25 mouse cellular contexts compared by ENCODE assay signal in genomic region chr11:75410591-75410990, GRCm38 (mm10). TPM values are rescaled to one million over a fixed set of nuclear protein-coding genes. Genes with fewer than 3 reads are reported as not detected.
DNase-seq lines count a peak whose midpoint lies in the region; ATAC-seq and TF ChIP-seq lines count a peak whose summit lies in the region.
"Had no signal": no experiment of that assay in that cellular context is flagged by ENCODE, and none has a peak within 500 bp of the region (broad histone marks: within the 10 kb centered on the region; RNA-seq: fewer than 3 reads in every experiment).

No protein-coding gene starts in this region.

- H3K27me3 ChIP-seq in kidney, embryonic 16.5 days (ENCODE audit: insufficient read depth, low read length) = no peaks in the 10 kb centered on the region
- no peaks in the 10 kb centered on the region for H3K27me3 ChIP-seq in kidney, embryonic 14.5 days (ENCODE audit: control insufficient read depth, insufficient read depth, low read length)
- no peaks in the 10 kb centered on the region for H3K27me3 ChIP-seq in CH12.LX (replicated peaks)
- no peaks in the 10 kb centered on the region for H3K27me3 ChIP-seq in myocyte (ENCODE audit: control insufficient read depth, insufficient read depth, insufficient read length)
- H3K27me3 ChIP-seq in cerebellum, adult 2 months (ENCODE audit: control insufficient read depth, insufficient read depth, low read length) = no peaks in the 10 kb centered on the region
- H3K27me3 ChIP-seq: hindbrain, embryonic 15.5 days; intestine, embryonic 15.5 days; liver, embryonic 13.5 days; neural tube, embryonic 15.5 days had no signal

- no peak overlapping the region for H3K4me2 ChIP-seq in kidney, embryonic 16.5 days (replicated peaks; ENCODE audit: low read depth, low read length)
- no peak overlapping the region for H3K4me2 ChIP-seq in kidney, embryonic 14.5 days (replicated peaks; ENCODE audit: low read depth, low read length)
- peak overlapping the region; percentile 64; the same call in 1 of the 2 replicates for H3K4me2 ChIP-seq in CH12.LX (ENCODE audit: insufficient read depth, low read depth, poor library complexity, severe bottlenecking)
- no peak overlapping the region for H3K4me2 ChIP-seq in myocyte (ENCODE audit: low read depth)
- H3K4me2 ChIP-seq: hindbrain, embryonic 15.5 days; intestine, embryonic 15.5 days; liver, embryonic 13.5 days; lung, embryonic 14.5 days; neural tube, embryonic 15.5 days had no signal

- no peak for TF ChIP-seq CTCF in CH12.LX (conservative IDR thresholded peaks at IDR 0.05 in 1 of 2, IDR thresholded peaks at IDR 0.05 in 1 of 2; ENCODE audit: low read depth in 2 of 2, low read length in 2 of 2)
- no peak for TF ChIP-seq CTCF in cerebellum, adult 2 months (IDR thresholded peaks at IDR 0.05; ENCODE audit: borderline replicate concordance, insufficient read depth, low read depth, low read length)

- H3K4me1 ChIP-seq in kidney, embryonic 16.5 days (ENCODE audit: insufficient read depth, low read length) = peaks cover 7% of the 10 kb centered on the region; the same call in 1 of the 2 replicates
- H3K4me1 ChIP-seq in kidney, embryonic 14.5 days (ENCODE audit: control insufficient read depth, insufficient read depth, low read length) = no peaks in the 10 kb centered on the region
- H3K4me1 ChIP-seq in CH12.LX (ENCODE audit: control insufficient read depth in 1 of 2, insufficient read depth in 2 of 2) = peaks cover 42 to 69% of the 10 kb centered on the region in 2 experiments
- H3K4me1 ChIP-seq in cerebellum, adult 2 months (ENCODE audit: control insufficient read depth, insufficient read depth, low read length) = no peaks in the 10 kb centered on the region
- H3K4me1 ChIP-seq: neural tube, embryonic 15.5 days had no signal

- 86% methylated on average over 7 of the region's 7 CpGs for WGBS in kidney, embryonic 16.5 days
- 88% methylated on average over 7 of the region's 7 CpGs for WGBS in kidney, embryonic 14.5 days
- WGBS in cerebellum, adult 2 months = 89% methylated on average over 7 of the region's 7 CpGs

- dilution Hi-C loops in CH12.LX (cut with MboI; ENCODE audit: extremely low pct_ligation_motif_present, extremely low pct_unique_long_range_greater_than_20kb, low sequenced_read_pairs) = no loop called here

- ATAC-seq in kidney, embryonic 16.5 days (ENCODE audit: low FRiP score, low TSS enrichment) = 0 out of 2 replicates have a peak, but pooled peaks have one; percentile 4
- ATAC-seq in kidney, embryonic 14.5 days (ENCODE audit: low FRiP score, low TSS enrichment) = no peak
- ATAC-seq: forebrain, postnatal 0 days; intestine, embryonic 15.5 days had no signal

- H3ac ChIP-seq in myocyte (ENCODE audit: control insufficient read depth, insufficient read length) = no peak overlapping the region

- TF ChIP-seq POLR2A in CH12.LX (IDR thresholded peaks at IDR 0.05; ENCODE audit: low read depth, low read length) (no peak), myocyte (IDR thresholded peaks at IDR 0.05; ENCODE audit: insufficient read length, low read depth) (no peak)
- TF ChIP-seq POLR2A in cerebellum, adult 2 months (IDR thresholded peaks at IDR 0.05; ENCODE audit: borderline replicate concordance, insufficient read depth, low read length) = no peak

- in situ Hi-C loops in CH12.LX (cut with MboI; ENCODE audit: low pct_ligation_motif_present, low pct_unique_long_range_greater_than_20kb, low sequenced_read_pairs) = loop anchor here (5.0 kb wide), 1 partner anchor 47 kb away; no protein-coding TSS in a partner anchor

- DNase-seq in CH12.LX (ENCODE audit: extremely low read depth) = peak; percentile 35
- DNase-seq in thymus, postnatal 25 days = peak; percentile 49
- DNase-seq in testis, postnatal 14 days (ENCODE audit: low spot score) = no peak
- no peak for DNase-seq in cerebellum, adult 2 months
- DNase-seq: adrenal gland, postnatal 36 days; cerebellum, postnatal 10 days; forebrain, postnatal 0 days; gastrocnemius, postnatal 36 days; liver, embryonic 13.5 days; lung, embryonic 14.5 days; lung, postnatal 4 days; midbrain, embryonic 14.5 days; right cerebral cortex, adult 18-20 months; right cerebral cortex, postnatal 4 days had no signal

- TF ChIP-seq RAD21 in CH12.LX (IDR thresholded peaks at IDR 0.05; ENCODE audit: low read depth, low read length) = no peak

- peak overlapping the region; percentile 66; the same call in 1 of the 2 replicates for H3K27ac ChIP-seq in kidney, embryonic 16.5 days (ENCODE audit: low read length)
- no peak overlapping the region for H3K27ac ChIP-seq in kidney, embryonic 14.5 days (ENCODE audit: low read depth, low read length)
- peak overlapping the region; percentile 60 for H3K27ac ChIP-seq in CH12.LX (ENCODE audit: insufficient read depth, low read depth)
- no peak overlapping the region for H3K27ac ChIP-seq in cerebellum, adult 2 months (ENCODE audit: insufficient read depth, low read length)
- H3K27ac ChIP-seq: hindbrain, embryonic 15.5 days; intestine, embryonic 15.5 days; liver, embryonic 13.5 days had no signal

- no peak overlapping the region for H3K4me3 ChIP-seq in kidney, embryonic 16.5 days (ENCODE audit: low read length)
- no peak overlapping the region for H3K4me3 ChIP-seq in kidney, embryonic 14.5 days (ENCODE audit: low read length)
- H3K4me3 ChIP-seq in CH12.LX (replicated peaks in 1 of 3; ENCODE audit: low read depth in 2 of 3, low read length in 2 of 3, poor library complexity in 1 of 3) (peak overlapping the region in 1 of 3 experiments; percentile 39), myocyte (no peak overlapping the region)
- no peak overlapping the region for H3K4me3 ChIP-seq in cerebellum, adult 2 months (replicated peaks; ENCODE audit: insufficient read depth, low read depth, low read length)
- H3K4me3 ChIP-seq: hindbrain, embryonic 15.5 days; intestine, embryonic 15.5 days; liver, embryonic 13.5 days; neural tube, embryonic 15.5 days had no signal

- H3K36me3 ChIP-seq in kidney, embryonic 16.5 days (ENCODE audit: insufficient read depth, low read length) = peaks cover 5% of the 10 kb centered on the region; the same call in 1 of the 2 replicates
- H3K36me3 ChIP-seq in kidney, embryonic 14.5 days (ENCODE audit: control insufficient read depth, insufficient read depth, low read length) = peaks cover 7% of the 10 kb centered on the region; the same call in 1 of the 2 replicates
- peaks cover 2 to 17% of the 10 kb centered on the region in 2 experiments for H3K36me3 ChIP-seq in CH12.LX (replicated peaks in 1 of 2; ENCODE audit: control insufficient read depth in 1 of 2, insufficient read depth in 1 of 2, low read length in 1 of 2)
- peaks cover 63% of the 10 kb centered on the region for H3K36me3 ChIP-seq in myocyte (ENCODE audit: control insufficient read depth, insufficient read depth)
- H3K36me3 ChIP-seq: hindbrain, embryonic 15.5 days; intestine, embryonic 15.5 days had no signal

- H3K9ac ChIP-seq in kidney, embryonic 16.5 days (replicated peaks; ENCODE audit: low read length) = no peak overlapping the region
- H3K9ac ChIP-seq in kidney, embryonic 14.5 days (ENCODE audit: low read depth, low read length) = no peak overlapping the region
- 0 out of 2 replicates have a peak overlapping the region, but pooled peaks have one; percentile 39 for H3K9ac ChIP-seq in CH12.LX (ENCODE audit: insufficient read depth, low read depth)
- H3K9ac ChIP-seq: forebrain, postnatal 0 days; hindbrain, embryonic 15.5 days; intestine, embryonic 15.5 days; liver, embryonic 13.5 days; lung, embryonic 14.5 days; neural tube, embryonic 15.5 days had no signal

- TF ChIP-seq EP300 in CH12.LX (IDR thresholded peaks at IDR 0.05; ENCODE audit: low read length) = no peak

- H3K79me2 ChIP-seq in CH12.LX (replicated peaks; ENCODE audit: control insufficient read depth, extremely low read depth, insufficient read depth, poor library complexity, severe bottlenecking) = no peaks in the 10 kb centered on the region
- H3K79me2 ChIP-seq in myocyte (ENCODE audit: control insufficient read depth, insufficient read depth) = no peaks in the 10 kb centered on the region

- H3K9me3 ChIP-seq in kidney, embryonic 16.5 days (ENCODE audit: low read length) = no peaks in the 10 kb centered on the region
- H3K9me3 ChIP-seq in kidney, embryonic 14.5 days (ENCODE audit: control insufficient read depth, low read length) = no peaks in the 10 kb centered on the region
- H3K9me3 ChIP-seq in CH12.LX (replicated peaks; ENCODE audit: low read length) = no peaks in the 10 kb centered on the region
- H3K9me3 ChIP-seq: hindbrain, embryonic 15.5 days; intestine, embryonic 15.5 days; liver, embryonic 13.5 days; neural tube, embryonic 15.5 days had no signal

RNA-seq across cellular contexts. Expression of gene Serpinf1, which starts 11.9 kb away (rescaled TPM):
- 121 and 127 TPM in 2 replicates for polyA plus RNA-seq in kidney, embryonic 16.5 days (2015; fragmentation: Nextera tagmentation; extraction: Ambion mirVana)
- polyA plus RNA-seq in kidney, embryonic 14.5 days (2014; fragmentation: Nextera tagmentation; extraction: Ambion mirVana) = 118 and 120 TPM in 2 replicates
- 26.0 and 30.3 TPM in 2 replicates for total RNA-seq in CH12.LX (2012; rRNA removed)
- total RNA-seq in CH12.LX (2014; rRNA removed) = 56.5 and 58.4 TPM in 2 replicates
- 119 and 131 TPM in 2 replicates for polyA plus RNA-seq in CH12.LX (2012; ENCODE audit: insufficient read length, low read depth)
- 911 TPM for polyA plus RNA-seq in myocyte (2012; fragmentation: generic; extraction: Trizol)
- polyA plus RNA-seq in cerebellum, adult 2 months (2012; rRNA removed) = 27.5 and 32.9 TPM in 2 replicates

RNA-seq across cellular contexts. Expression of gene Serpinf2, which starts 28.8 kb away (rescaled TPM):
- 57.8 and 60.2 TPM in 2 replicates for polyA plus RNA-seq in kidney, embryonic 16.5 days (2015; fragmentation: Nextera tagmentation; extraction: Ambion mirVana)
- polyA plus RNA-seq in kidney, embryonic 14.5 days (2014; fragmentation: Nextera tagmentation; extraction: Ambion mirVana) = 3.9 and 8.4 TPM in 2 replicates
- total RNA-seq in CH12.LX (2012; rRNA removed) = 0.08 TPM in 1 of 2 replicates, not detected in the other
- 0.11 TPM in 1 of 2 replicates, not detected in the other for total RNA-seq in CH12.LX (2014; rRNA removed)
- polyA plus RNA-seq in CH12.LX (2012; ENCODE audit: insufficient read length, low read depth) = 0.26 TPM in 1 of 2 replicates, not detected in the other
- 0.06 TPM for polyA plus RNA-seq in myocyte (2012; fragmentation: generic; extraction: Trizol)
- 0.13 and 0.15 TPM in 2 replicates for polyA plus RNA-seq in cerebellum, adult 2 months (2012; rRNA removed)
- total RNA-seq: adrenal gland, adult 18-20 months; gastrocnemius, postnatal 36 days; heart, adult 8-10 months; hematopoietic stem cell, adult 5-6 weeks; megakaryocyte-erythroid progenitor cell, adult 5-6 weeks had no signal
- polyA plus RNA-seq: forebrain, embryonic 11.5 days; forebrain, postnatal 0 days; midbrain, embryonic 14.5 days had no signal

RNA-seq across cellular contexts. Expression of gene Wdr81, which starts 43.9 kb away (rescaled TPM):
- 7.2 and 7.3 TPM in 2 replicates for polyA plus RNA-seq in kidney, embryonic 16.5 days (2015; fragmentation: Nextera tagmentation; extraction: Ambion mirVana)
- 2.8 and 4.8 TPM in 2 replicates for polyA plus RNA-seq in kidney, embryonic 14.5 days (2014; fragmentation: Nextera tagmentation; extraction: Ambion mirVana)
- total RNA-seq in CH12.LX (2012; rRNA removed) = 14.3 and 16.3 TPM in 2 replicates
- total RNA-seq in CH12.LX (2014; rRNA removed) = 3.0 and 3.1 TPM in 2 replicates
- polyA plus RNA-seq in CH12.LX (2012; ENCODE audit: insufficient read length, low read depth) = 12.7 and 13.7 TPM in 2 replicates
- polyA plus RNA-seq in myocyte (2012; fragmentation: generic; extraction: Trizol) = 17.3 TPM
- polyA plus RNA-seq in cerebellum, adult 2 months (2012; rRNA removed) = 15.1 and 15.3 TPM in 2 replicates

RNA-seq across cellular contexts. Expression of gene Tlcd2, which starts 50.9 kb away (rescaled TPM):
- polyA plus RNA-seq in kidney, embryonic 16.5 days (2015; fragmentation: Nextera tagmentation; extraction: Ambion mirVana) = 26.8 and 27.1 TPM in 2 replicates
- polyA plus RNA-seq in kidney, embryonic 14.5 days (2014; fragmentation: Nextera tagmentation; extraction: Ambion mirVana) = 20.7 and 21.0 TPM in 2 replicates
- total RNA-seq in CH12.LX (2012; rRNA removed) (0.17 and 0.81 TPM in 2 replicates), CH12.LX (2014; rRNA removed) (not detected in 2 replicates)
- polyA plus RNA-seq in CH12.LX (2012; ENCODE audit: insufficient read length, low read depth) (0.40 and 0.86 TPM in 2 replicates), myocyte (2012; fragmentation: generic; extraction: Trizol) (2.9 TPM)
- 0.56 and 0.70 TPM in 2 replicates for polyA plus RNA-seq in cerebellum, adult 2 months (2012; rRNA removed)

Comparison
In these comparisons a context has a peak if more than half of its experiments do, and no peak if none do; other contexts are left out.
1. H3K27ac ChIP-seq: peak in kidney, embryonic 16.5 days (single experiment) and CH12.LX (single experiment); none in kidney, embryonic 14.5 days (single experiment) and cerebellum, adult 2 months (single experiment).
2. DNase-seq: peak in CH12.LX (single experiment) and thymus, postnatal 25 days (single experiment); none in testis, postnatal 14 days (single experiment) and cerebellum, adult 2 months (0 of 2).